Mouse (Mus musculus) stomach, embryonic 16.5 days (tissue): ENCODE measurements around the gene Mok. TPM values are rescaled to one million over a fixed set of nuclear protein-coding genes. Genes with fewer than 3 reads are reported as not detected.

Experiments
- ATAC-seq: fragments of 200-750 bp; cut with Nextera tagmentation; 2 replicates; pipeline ENCODE4 v1.8.0; 2017; ENCODE audit warnings: moderate number of reproducible peaks, moderate TSS enrichment; ENCODE audit not compliant: insufficient read depth, low FRiP score
- H3K27ac ChIP-seq: fragments of 300-500 bp; sonication (generic); 2 replicates; pipeline ENCODE4 v1.5.1; 2014; ENCODE audit warnings: low read length
- H3K27me3 ChIP-seq: fragments of 300-500 bp; sonication (generic); 2 replicates; pipeline ENCODE4 v1.6.1; 2014; ENCODE audit warnings: low read length, control low read depth, mixed read lengths; ENCODE audit not compliant: control insufficient read depth, insufficient read depth
- H3K36me3 ChIP-seq: fragments of 300-500 bp; sonication (generic); 2 replicates; pipeline ENCODE4 v1.6.1; 2014; ENCODE audit warnings: low read length; ENCODE audit not compliant: control insufficient read depth, insufficient read depth
- H3K4me1 ChIP-seq: fragments of 300-500 bp; sonication (generic); 2 replicates; pipeline ENCODE4 v1.6.1; 2014; ENCODE audit warnings: low read length, control low read depth, mixed read lengths; ENCODE audit not compliant: control insufficient read depth, insufficient read depth
- H3K4me2 ChIP-seq: fragments of 300-500 bp; sonication (generic); 2 replicates; pipeline ENCODE4 v1.6.1; 2014; ENCODE audit warnings: low read depth, low read length, mixed read lengths
- H3K4me3 ChIP-seq: fragments of 300-500 bp; sonication (generic); replicated peaks from 2 replicates; pipeline ENCODE4 v1.5.1; 2014; ENCODE audit warnings: mild to moderate bottlenecking, low read length
- H3K9ac ChIP-seq: fragments of 300-500 bp; sonication (generic); 2 replicates; pipeline ENCODE4 v1.6.1; 2014; ENCODE audit warnings: low read length
- H3K9me3 ChIP-seq: fragments of 300-500 bp; sonication (generic); replicated peaks from 2 replicates; pipeline ENCODE4 v1.6.1; 2016; ENCODE audit warnings: low read length, control low read depth; ENCODE audit not compliant: control insufficient read depth
- WGBS: fragments of 180-500 bp; shearing (Covaris S2); extraction: QIAGEN DNeasy Blood & Tissue Kit; methylation state at CpG from one replicate; pipeline ENCODE4 v1.1.7; 2014; 5-methylcytosine and 5-hydroxymethylcytosine counted together
- polyA plus RNA-seq: library from polyadenylated mRNA; unstranded; fragments of >200 nt; fragmentation: Nextera tagmentation; extraction: Ambion mirVana; gene quantifications from 2 replicates; pipeline ENCODE4 v1.2.1, GENCODE M21; 2015

Mok gene
- polyA plus RNA-seq, 1 experiment from 2014 or later: 2.9 TPM

DNA sequence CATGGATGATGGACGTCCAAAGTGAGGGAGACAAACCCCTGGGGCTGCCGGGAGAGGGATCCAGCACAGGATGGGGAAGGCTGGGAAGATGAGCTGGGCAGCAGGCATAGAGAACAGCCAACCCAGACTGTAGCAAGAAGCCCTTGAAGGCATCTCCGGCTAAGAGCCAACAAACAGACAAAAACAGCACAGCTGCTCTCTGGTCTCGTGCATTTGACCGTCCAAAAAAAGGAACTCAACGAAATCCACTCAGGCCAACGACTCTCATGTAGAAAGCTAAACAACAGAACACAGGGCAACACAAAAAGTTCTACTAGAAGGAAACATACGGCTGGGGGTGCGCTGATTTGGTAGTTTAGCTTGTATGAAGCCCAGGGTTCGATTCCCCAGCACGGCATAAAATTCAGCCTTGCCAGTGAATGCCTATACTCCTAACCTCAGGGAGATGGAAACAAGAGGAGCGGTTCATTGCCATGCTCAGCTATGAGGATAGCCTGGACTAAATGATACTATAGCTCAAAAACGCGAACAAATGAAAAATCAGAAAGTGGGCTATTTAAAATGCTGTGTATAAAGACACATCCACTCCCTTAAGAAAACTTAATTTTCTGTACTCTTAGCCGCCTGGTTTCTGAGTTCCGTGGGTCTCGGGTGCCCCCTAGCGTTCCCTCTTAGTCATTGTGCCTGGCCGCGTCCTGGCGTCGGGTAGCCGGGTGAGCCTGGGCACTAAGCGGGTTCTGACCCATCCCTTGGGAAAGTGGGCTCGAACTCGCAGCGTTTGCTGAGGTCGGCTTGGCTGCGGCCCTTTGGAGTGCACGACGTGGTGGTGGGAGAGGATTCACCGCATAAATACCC lies 2.7 kb upstream of the Mok start:
- H3K27ac ChIP-seq: no peak overlapping the region
- 17% methylated on average over 32 of the region's 32 CpGs for WGBS
- peak; percentile 14; the same call in 1 of the 2 replicates for ATAC-seq

DNA sequence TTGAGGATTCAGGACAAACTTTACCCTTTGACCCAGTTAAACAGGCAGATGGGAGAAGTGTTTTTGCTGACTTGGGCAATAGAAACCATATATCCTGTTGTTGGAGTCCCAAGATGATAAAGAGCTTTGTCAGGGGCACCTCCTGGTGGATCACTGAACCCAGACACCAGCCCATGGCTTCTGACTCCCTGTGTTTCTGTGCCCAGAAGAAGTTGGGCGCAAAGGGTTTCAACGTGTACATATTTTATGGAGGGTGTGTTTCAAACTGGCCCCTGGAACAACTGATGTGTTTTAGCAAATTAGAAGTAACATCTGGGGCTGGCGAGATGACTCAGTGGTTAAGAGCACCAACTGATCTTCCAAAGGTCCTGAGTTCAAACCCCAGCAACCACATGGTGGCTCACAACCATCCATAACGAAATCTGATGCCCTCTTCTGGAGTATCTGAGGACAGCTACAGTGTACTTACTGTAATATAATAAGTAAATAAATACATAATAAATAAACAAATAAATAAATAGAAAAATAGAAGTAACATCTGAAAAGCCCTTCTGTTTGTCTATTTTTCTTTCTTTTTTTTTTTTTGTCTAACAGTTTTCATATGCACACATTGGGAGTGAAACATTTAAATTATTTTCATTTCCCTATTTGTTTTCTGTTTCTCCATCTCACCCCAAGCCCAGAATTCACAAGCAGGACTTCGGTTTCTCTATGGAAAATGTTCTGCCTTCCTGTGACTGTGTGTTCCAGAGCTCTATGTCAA lies 1.2 kb upstream of the Mok start:
- Histone ChIP-seq H3K4me3 (no peak overlapping the region), H3K27me3 (no peaks in the 10 kb centered on the region), H3K4me2 (no peak overlapping the region), H3K9me3 (no peaks in the 10 kb centered on the region), H3K9ac (no peak overlapping the region), H3K4me1 (peaks cover 22% of the 10 kb centered on the region), H3K36me3 (no peaks in the 10 kb centered on the region), H3K27ac (no peak overlapping the region)
- ATAC-seq: no peak
- WGBS: 68% methylated on average over 5 of the region's 5 CpGs

More for the DNA sequence above, 2.7 kb upstream of the Mok start:
- Histone ChIP-seq H3K4me1 (peaks cover 22% of the 10 kb centered on the region), H3K36me3 (no peaks in the 10 kb centered on the region), H3K9ac (peak overlapping the region; percentile 56), H3K27me3 (no peaks in the 10 kb centered on the region), H3K4me3 (peak overlapping the region; percentile 54), H3K4me2 (peak overlapping the region; percentile 93), H3K9me3 (no peaks in the 10 kb centered on the region)

DNA sequence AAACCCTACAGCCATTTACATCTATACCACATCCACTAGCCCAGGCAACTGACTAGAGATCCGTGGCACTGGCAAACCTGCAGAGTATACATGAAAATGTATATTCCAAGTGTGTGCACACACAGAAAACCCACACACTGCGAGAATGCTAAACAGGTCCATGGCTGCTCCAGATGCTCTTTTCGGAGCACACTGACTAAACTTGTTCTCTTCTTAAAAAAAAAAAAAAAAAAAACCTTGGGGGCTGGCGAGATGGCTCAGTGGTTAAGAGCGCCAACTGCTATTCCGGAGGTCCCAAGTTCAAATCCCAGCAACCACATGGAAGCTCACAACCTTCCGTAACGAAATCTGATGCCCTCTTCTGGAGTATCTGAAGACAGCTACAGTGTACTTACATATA lies 2.9 kb downstream of the Mok start:
- peaks cover 6% of the 10 kb centered on the region for H3K4me1 ChIP-seq
- H3K9me3 ChIP-seq: no peaks in the 10 kb centered on the region
- H3K4me3 ChIP-seq: no peak overlapping the region
- no peak overlapping the region for H3K9ac ChIP-seq
- no peak overlapping the region for H3K27ac ChIP-seq
- 90% methylated on average over 8 of the region's 8 CpGs for WGBS
- no peaks in the 10 kb centered on the region for H3K27me3 ChIP-seq
- no peak for ATAC-seq
- no peaks in the 10 kb centered on the region for H3K36me3 ChIP-seq
- no peak overlapping the region for H3K4me2 ChIP-seq

DNA sequence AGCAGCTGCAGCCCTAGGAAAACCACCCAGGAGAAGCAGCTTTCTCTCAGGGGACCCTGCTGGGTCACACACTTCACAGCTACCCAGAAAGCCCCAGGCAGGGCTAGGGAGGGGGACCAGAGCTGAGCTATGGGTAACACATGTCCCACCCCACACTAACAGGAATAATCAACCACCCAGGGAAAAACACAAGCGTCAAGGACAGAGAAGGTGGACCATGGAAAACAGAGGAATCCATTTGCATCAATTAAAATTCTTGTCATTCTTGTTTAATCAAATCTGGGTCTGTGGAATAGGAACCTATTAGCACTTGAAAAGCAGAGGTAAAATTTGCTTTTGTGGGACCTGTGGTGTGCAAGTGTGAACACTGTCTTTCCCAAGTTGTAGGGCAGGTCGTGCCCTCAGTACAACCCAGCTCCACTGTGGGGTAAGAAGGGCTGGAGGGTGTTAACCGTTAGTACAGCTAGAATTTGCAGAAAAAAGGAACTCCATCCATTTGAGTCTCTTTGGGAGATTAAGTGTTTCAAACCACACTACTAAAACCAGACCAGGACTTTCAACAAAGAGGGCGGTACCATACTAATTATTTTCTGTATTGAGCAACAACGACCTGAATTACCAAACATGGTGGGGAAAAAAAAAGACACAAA lies 3.4 kb downstream of the Mok start:
- H3K4me1 ChIP-seq: peaks cover 6% of the 10 kb centered on the region
- no peaks in the 10 kb centered on the region for H3K36me3 ChIP-seq
- no peak overlapping the region for H3K27ac ChIP-seq
- no peak for ATAC-seq
- H3K27me3 ChIP-seq: no peaks in the 10 kb centered on the region
- H3K4me2 ChIP-seq: no peak overlapping the region
- WGBS: 42% methylated on average over 5 of the region's 5 CpGs
- H3K9ac ChIP-seq: no peak overlapping the region
- no peaks in the 10 kb centered on the region for H3K9me3 ChIP-seq
- H3K4me3 ChIP-seq: no peak overlapping the region

DNA sequence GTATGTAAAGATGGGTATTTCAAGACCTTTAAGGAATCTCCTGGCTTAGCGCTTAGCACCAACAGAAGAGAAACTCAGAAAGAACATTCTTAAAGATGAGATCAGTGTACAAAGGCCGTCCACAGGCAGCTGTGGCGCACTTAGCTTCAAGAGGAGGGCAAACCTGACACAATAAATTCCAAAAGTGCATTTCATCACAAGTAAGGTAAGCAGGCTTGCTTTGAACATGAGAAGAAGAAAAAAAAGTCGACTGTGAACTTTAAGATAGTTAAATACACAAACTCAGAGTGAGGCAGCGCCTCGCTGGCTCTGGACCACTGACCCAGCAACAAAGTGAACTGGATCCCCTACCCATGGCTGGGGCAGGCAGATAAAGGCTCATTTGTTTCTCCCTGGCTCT lies 4.0 kb downstream of the Mok start:
- Histone ChIP-seq H3K4me1 (peaks cover 6% of the 10 kb centered on the region), H3K9ac (no peak overlapping the region), H3K4me3 (no peak overlapping the region), H3K27ac (no peak overlapping the region), H3K4me2 (no peak overlapping the region), H3K27me3 (no peaks in the 10 kb centered on the region), H3K9me3 (no peaks in the 10 kb centered on the region), H3K36me3 (no peaks in the 10 kb centered on the region)
- 33% methylated on average over 6 of the region's 6 CpGs for WGBS
- no peak for ATAC-seq

DNA sequence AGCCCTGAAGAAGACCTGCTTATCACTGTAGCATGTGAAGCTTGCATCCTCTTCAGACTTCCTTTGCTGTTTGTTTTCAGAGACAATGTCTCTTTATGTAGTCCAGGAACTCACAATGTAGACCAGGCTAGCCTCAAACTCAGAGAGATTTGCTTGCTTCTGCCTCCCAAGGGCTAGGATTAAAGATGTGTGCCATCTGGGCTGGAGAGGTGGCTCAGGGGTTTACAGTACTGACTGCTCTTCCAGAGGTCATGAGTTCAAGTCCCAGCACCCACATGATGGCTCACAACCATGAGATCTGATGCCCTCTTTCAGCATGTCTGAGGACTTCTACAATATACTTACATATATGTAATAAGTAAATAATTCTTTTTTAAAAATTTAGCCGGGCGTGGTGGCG lies 5.6 kb downstream of the Mok start:
- no peaks in the 10 kb centered on the region for H3K36me3 ChIP-seq
- no peak overlapping the region for H3K9ac ChIP-seq
- H3K4me2 ChIP-seq: no peak overlapping the region
- H3K27ac ChIP-seq: no peak overlapping the region
- no peak for ATAC-seq
- 90% methylated on average over 3 of the region's 3 CpGs for WGBS
- H3K9me3 ChIP-seq: no peaks in the 10 kb centered on the region
- H3K4me3 ChIP-seq: no peak overlapping the region
- H3K4me1 ChIP-seq: peaks cover 5% of the 10 kb centered on the region
- H3K27me3 ChIP-seq: no peaks in the 10 kb centered on the region

DNA sequence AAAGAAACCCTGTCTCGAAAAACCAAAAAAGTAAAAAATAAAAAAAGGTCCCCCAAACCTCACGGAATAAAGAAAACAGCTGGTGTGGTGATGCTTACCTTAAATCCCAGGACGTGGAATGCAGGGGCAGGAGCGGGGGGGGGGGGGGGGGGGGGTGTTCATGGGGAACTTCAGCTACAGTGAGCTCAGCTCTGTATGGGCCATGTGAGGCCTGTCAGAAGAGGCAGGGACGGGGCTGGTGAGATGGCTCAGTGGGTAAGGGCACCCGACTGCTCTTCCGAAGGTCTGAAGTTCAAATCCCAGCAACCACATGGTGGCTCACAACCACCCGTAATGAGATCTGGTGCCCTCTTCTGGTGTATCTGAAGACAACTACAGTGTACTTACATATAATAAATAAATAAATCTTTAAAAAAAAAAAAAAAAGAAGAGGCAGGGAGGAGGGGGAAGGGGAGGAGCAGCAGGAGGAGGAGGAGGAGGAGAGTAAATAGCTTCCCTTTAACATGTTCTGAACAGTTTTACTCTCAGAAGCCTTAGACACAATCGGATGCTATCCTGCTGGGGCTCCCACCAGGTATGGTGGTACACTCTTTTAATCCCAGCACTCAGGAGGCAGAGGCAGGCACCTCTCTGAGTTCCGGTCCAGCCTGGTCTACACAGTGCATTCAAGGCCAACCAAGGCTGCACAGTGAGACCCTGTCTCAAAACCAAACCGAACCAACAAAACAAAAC lies 10.3 kb downstream of the Mok start:
- Histone ChIP-seq H3K4me2 (no peak overlapping the region), H3K27ac (no peak overlapping the region), H3K4me1 (no peaks in the 10 kb centered on the region), H3K9ac (no peak overlapping the region), H3K9me3 (no peaks in the 10 kb centered on the region), H3K36me3 (no peaks in the 10 kb centered on the region), H3K27me3 (no peaks in the 10 kb centered on the region), H3K4me3 (no peak overlapping the region)
- no peak for ATAC-seq
- 84% methylated on average over 10 of the region's 11 CpGs for WGBS

DNA sequence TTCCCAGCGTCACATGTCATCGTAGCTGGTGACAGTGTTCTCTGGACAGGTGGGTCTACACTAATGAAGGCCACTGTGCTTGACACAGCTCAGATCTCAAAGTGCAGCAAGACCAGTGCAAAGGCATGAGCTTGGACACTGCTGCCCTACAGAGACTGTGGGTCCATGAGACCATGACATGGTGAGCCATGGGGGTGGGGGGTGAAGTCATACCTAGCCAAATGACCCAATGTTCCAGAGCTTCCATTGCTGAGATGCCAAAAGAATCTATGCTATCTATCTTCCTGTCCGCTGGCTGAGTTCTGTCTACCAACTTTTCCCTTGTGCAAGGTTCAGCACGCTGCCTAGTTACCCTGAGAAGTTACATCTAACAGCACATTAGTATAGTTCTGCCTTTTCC lies 11.8 kb downstream of the Mok start:
- no peak for ATAC-seq
- Histone ChIP-seq H3K4me2 (no peak overlapping the region), H3K27ac (no peak overlapping the region), H3K27me3 (no peaks in the 10 kb centered on the region), H3K4me3 (no peak overlapping the region), H3K9ac (no peak overlapping the region), H3K4me1 (no peaks in the 10 kb centered on the region), H3K9me3 (no peaks in the 10 kb centered on the region), H3K36me3 (no peaks in the 10 kb centered on the region)
- WGBS: 93% methylated on average over 4 of the region's 4 CpGs
